Mouse (Mus musculus) embryonic facial prominence, embryonic 13.5 days (tissue): ENCODE results near the gene Hck. TPM values are rescaled to one million over a fixed set of nuclear protein-coding genes. Genes with fewer than 3 reads are reported as not detected.
A peak's percentile ranks its signal among the peaks of the same experiment; 100 is the strongest.

Source experiments
- ATAC-seq: fragments of 200-750 bp; cut with Nextera tagmentation; 2 replicates; pipeline ENCODE4 v1.8.0; 2017; ENCODE audit warnings: low read depth; ENCODE audit not compliant: insufficient number of reproducible peaks, insufficient read depth, low FRiP score, low TSS enrichment
- H3K27ac ChIP-seq: fragments of 300-500 bp; sonication (generic); 2 replicates; pipeline ENCODE4 v1.5.1; 2015; ENCODE audit warnings: moderate library complexity, mild to moderate bottlenecking, inconsistent platforms
- H3K27me3 ChIP-seq: fragments of 300-500 bp; sonication (generic); 2 replicates; pipeline ENCODE4 v1.6.1; 2015; ENCODE audit warnings: mild to moderate bottlenecking, inconsistent platforms
- H3K36me3 ChIP-seq: fragments of 300-500 bp; sonication (generic); 2 replicates; pipeline ENCODE4 v1.6.1; 2015; ENCODE audit warnings: mild to moderate bottlenecking, inconsistent platforms
- H3K4me1 ChIP-seq: fragments of 300-500 bp; sonication (generic); 2 replicates; pipeline ENCODE4 v1.6.1; 2015; ENCODE audit warnings: inconsistent platforms
- H3K4me2 ChIP-seq: fragments of 300-500 bp; sonication (generic); 2 replicates; pipeline ENCODE4 v1.6.1; 2015; ENCODE audit warnings: moderate library complexity, mild to moderate bottlenecking, inconsistent platforms
- H3K4me3 ChIP-seq: fragments of 300-500 bp; sonication (generic); 2 replicates; pipeline ENCODE4 v1.5.1; 2015; ENCODE audit warnings: mild to moderate bottlenecking, inconsistent platforms
- H3K9ac ChIP-seq: fragments of 300-500 bp; sonication (generic); 2 replicates; pipeline ENCODE4 v1.6.1; 2015; ENCODE audit warnings: mild to moderate bottlenecking, inconsistent platforms
- H3K9me3 ChIP-seq: fragments of 300-500 bp; sonication (generic); 2 replicates; pipeline ENCODE4 v1.6.1; 2016; ENCODE audit warnings: inconsistent platforms
- WGBS: fragments of 180-500 bp; shearing (Covaris S2); methylation state at CpG from one replicate; pipeline ENCODE4 v1.1.7; 2015; ENCODE audit warnings: mixed read lengths; 5-methylcytosine and 5-hydroxymethylcytosine counted together
- polyA plus RNA-seq: library from polyadenylated mRNA; unstranded; fragments of >200 nt; fragmentation: Nextera tagmentation; extraction: Ambion mirVana; gene quantifications from 2 replicates; pipeline ENCODE4 v1.2.1, GENCODE M21; 2015

The Hck gene
- polyA plus RNA-seq, 1 experiment from 2014 or later = 8.0 TPM

- no peak for ATAC-seq
- WGBS = 33% methylated on average over 32 of the region's 32 CpGs
These were observed 27.3 kb upstream of the Hck start for GRCm38 (mm10) chr2:153080841-153081523.

GRCm38 (mm10) chr2:153081866-153082265 is 26.4 kb upstream of the Hck start:
- H3K4me3 ChIP-seq = no peak overlapping the region
- H3K36me3 ChIP-seq = no peaks in the 10 kb centered on the region
- no peaks in the 10 kb centered on the region for H3K4me1 ChIP-seq
- no peaks in the 10 kb centered on the region for H3K9me3 ChIP-seq
- peaks cover 16% of the 10 kb centered on the region for H3K27me3 ChIP-seq
- WGBS = 75% methylated on average over 6 of the region's 6 CpGs
- H3K27ac ChIP-seq = no peak overlapping the region
- H3K4me2 ChIP-seq = no peak overlapping the region
- no peak overlapping the region for H3K9ac ChIP-seq
- no peak for ATAC-seq

More at GRCm38 (mm10) chr2:153080841-153081523, 27.3 kb upstream of the Hck start:
- H3K4me1 ChIP-seq = no peaks in the 10 kb centered on the region
- no peaks in the 10 kb centered on the region for H3K9me3 ChIP-seq
- H3K27ac ChIP-seq = no peak overlapping the region
- no peak overlapping the region for H3K4me3 ChIP-seq
- H3K4me2 ChIP-seq = no peak overlapping the region
- H3K27me3 ChIP-seq = peaks cover 22% of the 10 kb centered on the region
- no peak overlapping the region for H3K9ac ChIP-seq
- no peaks in the 10 kb centered on the region for H3K36me3 ChIP-seq

GRCm38 (mm10) chr2:153083275-153083674 is 25.0 kb upstream of the Hck start:
- 81% methylated on average over 8 of the region's 8 CpGs for WGBS
- Histone ChIP-seq H3K9ac (no peak overlapping the region), H3K27me3 (peaks cover 6% of the 10 kb centered on the region; the same call in 1 of the 2 replicates), H3K9me3 (no peaks in the 10 kb centered on the region), H3K4me2 (no peak overlapping the region), H3K27ac (no peak overlapping the region), H3K4me3 (no peak overlapping the region), H3K36me3 (no peaks in the 10 kb centered on the region), H3K4me1 (no peaks in the 10 kb centered on the region)
- no peak for ATAC-seq

- 75% methylated on average over 4 of the region's 4 CpGs for WGBS
These were observed 24.4 kb upstream of the Hck start for GRCm38 (mm10) chr2:153083824-153084223.

GRCm38 (mm10) chr2:153084261-153084976 is 23.8 kb upstream of the Hck start:
- no peak for ATAC-seq
- Histone ChIP-seq H3K4me2 (no peak overlapping the region), H3K4me3 (no peak overlapping the region), H3K27ac (no peak overlapping the region), H3K27me3 (peaks cover 3% of the 10 kb centered on the region; the same call in 1 of the 2 replicates), H3K9ac (no peak overlapping the region), H3K4me1 (no peaks in the 10 kb centered on the region), H3K9me3 (no peaks in the 10 kb centered on the region), H3K36me3 (no peaks in the 10 kb centered on the region)
- WGBS = 65% methylated on average over 7 of the region's 7 CpGs

More at GRCm38 (mm10) chr2:153083824-153084223, 24.4 kb upstream of the Hck start:
- no peak overlapping the region for H3K9ac ChIP-seq
- no peak overlapping the region for H3K4me3 ChIP-seq
- H3K27ac ChIP-seq = no peak overlapping the region
- H3K4me2 ChIP-seq = no peak overlapping the region
- H3K36me3 ChIP-seq = no peaks in the 10 kb centered on the region
- ATAC-seq = no peak
- peaks cover 3% of the 10 kb centered on the region; the same call in 1 of the 2 replicates for H3K27me3 ChIP-seq
- H3K9me3 ChIP-seq = no peaks in the 10 kb centered on the region
- H3K4me1 ChIP-seq = no peaks in the 10 kb centered on the region

- WGBS = 80% methylated on average over 6 of the region's 6 CpGs
- no peak overlapping the region for H3K27ac ChIP-seq
These were observed 22.7 kb upstream of the Hck start for GRCm38 (mm10) chr2:153085556-153085955.

GRCm38 (mm10) chr2:153086166-153086565 is 22.1 kb upstream of the Hck start:
- no peak overlapping the region for H3K4me3 ChIP-seq
- no peak overlapping the region for H3K27ac ChIP-seq
- H3K27me3 ChIP-seq = no peaks in the 10 kb centered on the region; the same call in 1 of the 2 replicates
- no peaks in the 10 kb centered on the region for H3K9me3 ChIP-seq
- ATAC-seq = no peak
- no peak overlapping the region for H3K4me2 ChIP-seq
- no peak overlapping the region for H3K9ac ChIP-seq
- 86% methylated on average over 4 of the region's 4 CpGs for WGBS
- no peaks in the 10 kb centered on the region for H3K36me3 ChIP-seq
- H3K4me1 ChIP-seq = 0 out of 2 replicates have a peak, but pooled peaks cover 2% of the 10 kb centered on the region

More at GRCm38 (mm10) chr2:153085556-153085955, 22.7 kb upstream of the Hck start:
- H3K9me3 ChIP-seq = no peaks in the 10 kb centered on the region
- no peak for ATAC-seq
- H3K4me3 ChIP-seq = no peak overlapping the region
- H3K36me3 ChIP-seq = no peaks in the 10 kb centered on the region
- H3K4me1 ChIP-seq = 0 out of 2 replicates have a peak, but pooled peaks cover 2% of the 10 kb centered on the region
- no peak overlapping the region for H3K4me2 ChIP-seq
- H3K9ac ChIP-seq = no peak overlapping the region
- H3K27me3 ChIP-seq = peaks cover 3% of the 10 kb centered on the region; the same call in 1 of the 2 replicates

- ATAC-seq = no peak
- Histone ChIP-seq H3K4me2 (no peak overlapping the region), H3K9me3 (no peaks in the 10 kb centered on the region), H3K27me3 (no peaks in the 10 kb centered on the region), H3K4me1 (0 out of 2 replicates have a peak, but pooled peaks cover 2% of the 10 kb centered on the region), H3K36me3 (no peaks in the 10 kb centered on the region), H3K9ac (no peak overlapping the region), H3K27ac (no peak overlapping the region), H3K4me3 (no peak overlapping the region)
- WGBS = 86% methylated on average over 10 of the region's 10 CpGs
These were observed 21.2 kb upstream of the Hck start for GRCm38 (mm10) chr2:153087091-153087490.

GRCm38 (mm10) chr2:153089316-153089715 is 19.0 kb upstream of the Hck start:
- H3K27me3 ChIP-seq = no peaks in the 10 kb centered on the region
- 0 out of 2 replicates have a peak, but pooled peaks cover 2% of the 10 kb centered on the region for H3K4me1 ChIP-seq
- H3K9ac ChIP-seq = no peak overlapping the region
- ATAC-seq = no peak
- H3K4me2 ChIP-seq = no peak overlapping the region
- no peaks in the 10 kb centered on the region for H3K36me3 ChIP-seq
- no peak overlapping the region for H3K4me3 ChIP-seq
- H3K27ac ChIP-seq = no peak overlapping the region
- WGBS = 60% methylated on average over 2 of the region's 2 CpGs
- H3K9me3 ChIP-seq = no peaks in the 10 kb centered on the region

- ATAC-seq = no peak
- H3K36me3 ChIP-seq = no peaks in the 10 kb centered on the region
These were observed 17.6 kb upstream of the Hck start for GRCm38 (mm10) chr2:153090551-153091165.

GRCm38 (mm10) chr2:153107046-153107766 is 1.1 kb upstream of the Hck start:
- Histone ChIP-seq H3K36me3 (no peaks in the 10 kb centered on the region), H3K27me3 (peaks cover 75% of the 10 kb centered on the region), H3K9me3 (no peaks in the 10 kb centered on the region), H3K27ac (peak overlapping the region; percentile 49; the same call in 1 of the 2 replicates), H3K9ac (no peak overlapping the region), H3K4me2 (peak overlapping the region; percentile 86), H3K4me1 (peaks cover 23% of the 10 kb centered on the region), H3K4me3 (peak overlapping the region; percentile 49)
- ATAC-seq = peak; percentile 50; the same call in 1 of the 2 replicates
- WGBS = 32% methylated on average over 23 of the region's 23 CpGs

More at GRCm38 (mm10) chr2:153090551-153091165, 17.6 kb upstream of the Hck start:
- 28% methylated on average over 10 of the region's 10 CpGs for WGBS
- H3K4me3 ChIP-seq = no peak overlapping the region
- H3K4me1 ChIP-seq = 0 out of 2 replicates have a peak, but pooled peaks cover 2% of the 10 kb centered on the region
- H3K9ac ChIP-seq = no peak overlapping the region
- H3K9me3 ChIP-seq = no peaks in the 10 kb centered on the region
- no peak overlapping the region for H3K27ac ChIP-seq
- H3K27me3 ChIP-seq = no peaks in the 10 kb centered on the region
- H3K4me2 ChIP-seq = no peak overlapping the region
